Mouse (Mus musculus) neural tube, embryonic 12.5 days (tissue): ENCODE data around the gene St6galnac4. TPM values are rescaled to one million over a fixed set of nuclear protein-coding genes. Genes with fewer than 3 reads are reported as not detected.

Experiments used
- ATAC-seq: fragments of 200-750 bp; cut with Nextera tagmentation; 2 replicates; pipeline ENCODE4 v1.8.0; 2017; ENCODE audit warnings: low read depth, mild to moderate bottlenecking, moderate TSS enrichment, moderate library complexity; ENCODE audit not compliant: low FRiP score
- H3K27ac ChIP-seq: fragments of 300-500 bp; sonication (generic); 2 replicates; pipeline ENCODE4 v1.5.1; 2016
- H3K27me3 ChIP-seq: fragments of 300-500 bp; sonication (generic); replicated peaks from 2 replicates; pipeline ENCODE4 v1.6.1; 2016; ENCODE audit warnings: mild to moderate bottlenecking
- H3K36me3 ChIP-seq: fragments of 300-500 bp; sonication (generic); 2 replicates; pipeline ENCODE4 v1.6.1; 2016; ENCODE audit warnings: mild to moderate bottlenecking
- H3K4me1 ChIP-seq: fragments of 300-500 bp; sonication (generic); 2 replicates; pipeline ENCODE4 v1.6.1; 2016
- H3K4me2 ChIP-seq: fragments of 300-500 bp; sonication (generic); replicated peaks from 2 replicates; pipeline ENCODE4 v1.6.1; 2016; ENCODE audit warnings: mild to moderate bottlenecking
- H3K4me3 ChIP-seq: fragments of 300-500 bp; sonication (generic); 2 replicates; pipeline ENCODE4 v1.5.1; 2016
- H3K9ac ChIP-seq: fragments of 300-500 bp; sonication (generic); 2 replicates; pipeline ENCODE4 v1.6.1; 2016; ENCODE audit warnings: mild to moderate bottlenecking
- H3K9me3 ChIP-seq: fragments of 300-500 bp; sonication (generic); 2 replicates; pipeline ENCODE4 v1.6.1; 2016; ENCODE audit warnings: mild to moderate bottlenecking
- WGBS: fragments of 180-500 bp; shearing (Covaris S2); methylation state at CpG from one replicate; pipeline ENCODE4 v1.1.7; 2016; 5-methylcytosine and 5-hydroxymethylcytosine counted together
- polyA plus RNA-seq: library from polyadenylated mRNA; unstranded; fragments of >200 nt; fragmentation: Nextera tagmentation; extraction: Ambion mirVana; gene quantifications from 2 replicates; pipeline ENCODE4 v1.2.1, GENCODE M21; 2016

St6galnac4 gene
- polyA plus RNA-seq, 1 experiment from 2014 or later = 21.4 TPM

DNA sequence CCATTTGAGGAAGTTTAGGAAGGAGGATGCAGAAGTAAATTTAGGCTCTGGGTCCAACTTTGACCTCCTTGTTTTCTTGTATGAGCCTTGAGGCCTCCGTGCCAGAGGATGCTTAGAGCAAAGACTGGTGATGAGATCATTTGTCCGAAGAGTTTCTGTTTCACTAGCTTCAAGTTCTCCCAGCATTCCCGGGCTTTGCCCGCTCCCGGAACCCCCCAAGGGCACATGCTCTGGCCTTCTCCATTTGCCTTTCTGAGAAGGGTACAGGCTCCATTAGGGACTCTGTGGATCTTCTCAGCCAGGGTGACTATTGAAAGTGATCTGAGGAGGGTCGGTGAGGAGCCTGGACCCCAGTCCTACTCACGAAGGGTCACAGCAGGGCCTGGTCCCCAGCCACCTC is 60.5 kb downstream of the St6galnac4 start:
- no peak overlapping the region for H3K4me2 ChIP-seq
- no peak for ATAC-seq
- peaks cover 3% of the 10 kb centered on the region; the same call in 1 of the 2 replicates for H3K4me1 ChIP-seq
- 90% methylated on average over 7 of the region's 7 CpGs for WGBS
- no peaks in the 10 kb centered on the region for H3K36me3 ChIP-seq
- H3K27ac ChIP-seq = no peak overlapping the region
- no peak overlapping the region for H3K9ac ChIP-seq
- no peak overlapping the region for H3K4me3 ChIP-seq
- no peaks in the 10 kb centered on the region for H3K27me3 ChIP-seq
- H3K9me3 ChIP-seq = no peaks in the 10 kb centered on the region

Other genes starting within 250 kb of the St6galnac4 start
- 55.8 and 57.6 TPM in 2 replicates for gene Ciz1, start 234.8 kb upstream of the St6galnac4 start, polyA plus RNA-seq
- gene Dnm1, start 233.8 kb upstream of the St6galnac4 start, polyA plus RNA-seq = 35.4 and 41.1 TPM in 2 replicates
- 86.4 and 87.9 TPM in 2 replicates for gene 1110008P14Rik, start 205.2 kb upstream of the St6galnac4 start, polyA plus RNA-seq
- gene Lcn2, start 198.8 kb upstream of the St6galnac4 start, polyA plus RNA-seq = 0.68 and 1.1 TPM in 2 replicates
- gene Ptges2, start 191.2 kb upstream of the St6galnac4 start, polyA plus RNA-seq = 35.8 and 40.5 TPM in 2 replicates
- gene Naif1, start 136.6 kb upstream of the St6galnac4 start, polyA plus RNA-seq = 5.7 and 6.0 TPM in 2 replicates
- gene Slc25a25, start 135.7 kb upstream of the St6galnac4 start, polyA plus RNA-seq = 41.6 and 44.0 TPM in 2 replicates
- 11.5 and 14.4 TPM in 2 replicates for gene Fam102a, start 51.8 kb upstream of the St6galnac4 start, polyA plus RNA-seq
- 121 and 124 TPM in 2 replicates for gene Dpm2, start 16.2 kb upstream of the St6galnac4 start, polyA plus RNA-seq
- 3.9 and 4.0 TPM in 2 replicates for gene Pip5kl1, start 12.3 kb upstream of the St6galnac4 start, polyA plus RNA-seq
- 0.25 and 0.69 TPM in 2 replicates for gene 9430097D07Rik, start 11.4 kb upstream of the St6galnac4 start, polyA plus RNA-seq
- gene St6galnac6, start 12.6 kb downstream of the St6galnac4 start, polyA plus RNA-seq = 10.1 and 11.5 TPM in 2 replicates
- gene Ak1, start 34.7 kb downstream of the St6galnac4 start, polyA plus RNA-seq = 46.6 and 50.4 TPM in 2 replicates
- 28.8 and 33.0 TPM in 2 replicates for gene Eng, start 59.5 kb downstream of the St6galnac4 start, polyA plus RNA-seq
- gene Fpgs, start 117.0 kb downstream of the St6galnac4 start, polyA plus RNA-seq = 16.4 and 17.3 TPM in 2 replicates
- 97.8 and 103 TPM in 2 replicates for gene Cdk9, start 126.0 kb downstream of the St6galnac4 start, polyA plus RNA-seq
- gene Sh2d3c, start 134.0 kb downstream of the St6galnac4 start, polyA plus RNA-seq = 41.8 and 45.1 TPM in 2 replicates
- 2.1 and 3.1 TPM in 2 replicates for gene 6330409D20Rik, start 153.9 kb downstream of the St6galnac4 start, polyA plus RNA-seq
- gene Tor2a, start 170.1 kb downstream of the St6galnac4 start, polyA plus RNA-seq = 55.5 and 56.1 TPM in 2 replicates
- gene Ttc16, start 188.5 kb downstream of the St6galnac4 start, polyA plus RNA-seq = 0.32 and 1.2 TPM in 2 replicates
- 4.3 and 5.5 TPM in 2 replicates for gene Ptrh1, start 188.7 kb downstream of the St6galnac4 start, polyA plus RNA-seq
- gene Cfap157, start 197.3 kb downstream of the St6galnac4 start, polyA plus RNA-seq = 0.82 and 1.6 TPM in 2 replicates